Mouse (Mus musculus): ENCODE results near the gene Pla2g4a.

The Pla2g4a gene

GRCm38 (mm10) chr1:149960734-149961424 is at the start of gene Pla2g4a:
Gene Pla2g4a (minus strand): TSS chr1:149961290.
- in situ Hi-C loops (cut with MboI), result no loop called here

- in situ Hi-C loops (cut with MboI), result no loop called here
Observed at GRCm38 (mm10) chr1:150010629-150010979, 49.5 kb upstream of the Pla2g4a start.

- in situ Hi-C loops (cut with MboI), result no loop called here
Observed at GRCm38 (mm10) chr1:150009968-150010628, 49.0 kb upstream of the Pla2g4a start.

GRCm38 (mm10) chr1:150009134-150009533 is 48.0 kb upstream of the Pla2g4a start:
- in situ Hi-C loops (cut with MboI), result no loop called here

GRCm38 (mm10) chr1:149975626-149976025 is 14.5 kb upstream of the Pla2g4a start:
- in situ Hi-C loops (cut with MboI), result no loop called here

GRCm38 (mm10) chr1:149965826-149966225 is 4.7 kb upstream of the Pla2g4a start:
- in situ Hi-C loops (cut with MboI), result no loop called here

- in situ Hi-C loops (cut with MboI), result no loop called here
Observed at GRCm38 (mm10) chr1:149961425-149962303, 574 bp upstream of the Pla2g4a start.

- in situ Hi-C loops (cut with MboI), result no loop called here
Observed at GRCm38 (mm10) chr1:149960251-149960650, 839 bp downstream of the Pla2g4a start.

- in situ Hi-C loops (cut with MboI), result no loop called here
Observed at GRCm38 (mm10) chr1:149959069-149959468, 2.0 kb downstream of the Pla2g4a start.

GRCm38 (mm10) chr1:149955482-149955881 is 5.6 kb downstream of the Pla2g4a start:
- in situ Hi-C loops (cut with MboI), result no loop called here

GRCm38 (mm10) chr1:149954026-149954425 is 7.1 kb downstream of the Pla2g4a start:
- in situ Hi-C loops (cut with MboI), result no loop called here

GRCm38 (mm10) chr1:149952050-149952449 is 9.0 kb downstream of the Pla2g4a start:
- in situ Hi-C loops (cut with MboI), result no loop called here

- in situ Hi-C loops (cut with MboI), result no loop called here
Observed at GRCm38 (mm10) chr1:149950656-149951055, 10.4 kb downstream of the Pla2g4a start.

- in situ Hi-C loops (cut with MboI), result no loop called here
Observed at GRCm38 (mm10) chr1:149950254-149950653, 10.8 kb downstream of the Pla2g4a start.

GRCm38 (mm10) chr1:149949334-149949733 is 11.8 kb downstream of the Pla2g4a start:
- in situ Hi-C loops (cut with MboI), result no loop called here

- in situ Hi-C loops (cut with MboI), result no loop called here
Observed at GRCm38 (mm10) chr1:149948066-149948825, 12.8 kb downstream of the Pla2g4a start.

- in situ Hi-C loops (cut with MboI), result no loop called here
Observed at GRCm38 (mm10) chr1:149946993-149947392, 14.1 kb downstream of the Pla2g4a start.

- in situ Hi-C loops (cut with MboI), result no loop called here
Observed at GRCm38 (mm10) chr1:149946432-149946831, 14.7 kb downstream of the Pla2g4a start.

- in situ Hi-C loops (cut with MboI), result no loop called here
Observed at GRCm38 (mm10) chr1:149943611-149944010, 17.5 kb downstream of the Pla2g4a start.

- in situ Hi-C loops (cut with MboI), result no loop called here
Observed at GRCm38 (mm10) chr1:149940301-149940700, 20.8 kb downstream of the Pla2g4a start.

- in situ Hi-C loops (cut with MboI), result no loop called here
Observed at GRCm38 (mm10) chr1:149939261-149940032, 21.6 kb downstream of the Pla2g4a start.
